Mouse (Mus musculus) liver, embryonic 16.5 days (tissue): Measurements from ENCODE around the gene Msrb1. TPM values are rescaled to one million over a fixed set of nuclear protein-coding genes. Genes with fewer than 3 reads are reported as not detected.

Experiments
- ATAC-seq: fragments of 200-750 bp; cut with Nextera tagmentation; 2 replicates; pipeline ENCODE4 v1.8.0; 2017; ENCODE audit warnings: low read depth, mild to moderate bottlenecking, moderate number of reproducible peaks, moderate library complexity
- H3K27ac ChIP-seq: fragments of 300-500 bp; sonication (generic); 2 replicates; pipeline ENCODE4 v1.5.1; 2014; ENCODE audit warnings: mild to moderate bottlenecking, low read length
- H3K27me3 ChIP-seq: fragments of 300-500 bp; sonication (generic); 2 replicates; pipeline ENCODE4 v1.6.1; 2014; ENCODE audit warnings: low read depth, low read length, mixed read lengths; ENCODE audit not compliant: control insufficient read depth, insufficient read depth
- H3K36me3 ChIP-seq: fragments of 300-500 bp; sonication (generic); 2 replicates; pipeline ENCODE4 v1.6.1; 2014; ENCODE audit warnings: mild to moderate bottlenecking; ENCODE audit not compliant: control insufficient read depth, insufficient read depth
- H3K4me1 ChIP-seq: fragments of 300-500 bp; sonication (generic); 2 replicates; pipeline ENCODE4 v1.6.1; 2014; ENCODE audit warnings: low read depth, low read length, mixed read lengths; ENCODE audit not compliant: control insufficient read depth
- H3K4me2 ChIP-seq: fragments of 300-500 bp; sonication (generic); 2 replicates; pipeline ENCODE4 v1.6.1; 2014; ENCODE audit warnings: low read depth, low read length, mixed read lengths
- H3K4me3 ChIP-seq: fragments of 300-500 bp; sonication (generic); 2 replicates; pipeline ENCODE4 v1.5.1; 2014; ENCODE audit warnings: low read depth, mild to moderate bottlenecking, low read length
- H3K9ac ChIP-seq: fragments of 300-500 bp; sonication (generic); 2 replicates; pipeline ENCODE4 v1.6.1; 2014; ENCODE audit warnings: low read depth, low read length
- H3K9me3 ChIP-seq: fragments of 300-500 bp; sonication (generic); replicated peaks from 2 replicates; pipeline ENCODE4 v1.6.1; 2016; ENCODE audit warnings: low read length; ENCODE audit not compliant: control insufficient read depth
- WGBS: fragments of 180-500 bp; shearing (Covaris S2); extraction: QIAGEN DNeasy Blood & Tissue Kit; methylation state at CpG from one replicate; pipeline ENCODE4 v1.1.7; 2014; ENCODE audit not compliant: insufficient replicate concordance; 5-methylcytosine and 5-hydroxymethylcytosine counted together
- polyA plus RNA-seq: library from polyadenylated mRNA; unstranded; fragments of >200 nt; fragmentation: Nextera tagmentation; extraction: Ambion mirVana; gene quantifications from 2 replicates; pipeline ENCODE4 v1.2.1, GENCODE M21; 2015

The Msrb1 gene
- polyA plus RNA-seq, 1 experiment from 2014 or later, result 33.9 TPM

DNA sequence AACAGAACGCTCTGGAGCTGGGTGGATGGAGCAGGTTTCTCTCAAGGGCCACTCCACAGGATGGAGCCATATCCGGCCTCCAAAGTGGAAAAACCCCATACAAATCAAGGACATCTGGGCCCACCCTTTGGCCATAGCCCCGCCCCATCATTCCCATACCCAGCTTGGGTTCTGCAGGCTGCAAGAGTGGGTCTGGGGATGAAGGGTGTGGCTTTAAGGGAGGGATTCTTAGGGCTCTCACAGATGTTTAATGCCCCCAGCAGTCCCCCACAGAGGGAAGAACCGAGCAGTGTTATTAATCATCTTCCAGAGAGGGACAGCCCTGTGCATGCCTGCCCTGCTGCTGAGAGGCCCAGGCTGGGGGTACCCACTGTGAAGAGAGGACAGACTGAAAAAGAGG is 10.5 kb downstream of the Msrb1 start:
- Histone ChIP-seq H3K36me3 (no peaks in the 10 kb centered on the region), H3K27ac (no peak overlapping the region), H3K4me2 (no peak overlapping the region), H3K4me3 (no peak overlapping the region), H3K9ac (no peak overlapping the region), H3K4me1 (no peaks in the 10 kb centered on the region; the same call in 1 of the 2 replicates), H3K27me3 (peaks cover 25% of the 10 kb centered on the region), H3K9me3 (no peaks in the 10 kb centered on the region)
- no peak for ATAC-seq
- 37% methylated on average over 4 of the region's 4 CpGs for WGBS

DNA sequence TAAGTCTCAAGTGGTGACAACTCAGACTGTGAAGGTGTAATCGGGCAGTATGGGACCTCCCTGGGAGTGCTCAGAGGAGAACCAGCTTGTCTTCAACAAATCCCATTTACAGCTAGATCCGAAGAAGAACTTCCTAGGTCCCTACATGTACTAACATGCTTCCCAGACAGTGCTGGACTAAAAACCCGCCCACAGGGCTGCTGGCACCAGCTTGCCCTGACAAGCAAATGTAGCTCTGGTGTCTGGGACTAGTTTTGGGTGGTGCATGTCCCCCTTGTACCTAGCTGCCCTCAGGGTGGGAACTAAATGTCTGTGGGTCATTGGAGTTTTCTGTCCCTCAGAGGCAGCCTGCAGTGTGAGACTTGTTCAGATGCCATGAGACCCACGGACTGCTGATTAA is 15.1 kb downstream of the Msrb1 start:
- H3K36me3 ChIP-seq, result no peaks in the 10 kb centered on the region
- no peak overlapping the region for H3K27ac ChIP-seq
- H3K4me1 ChIP-seq, result peaks cover 11% of the 10 kb centered on the region
- WGBS, result 17% methylated on average over 4 of the region's 4 CpGs
- H3K4me2 ChIP-seq, result no peak overlapping the region
- no peak overlapping the region for H3K9ac ChIP-seq
- peaks cover 63% of the 10 kb centered on the region for H3K27me3 ChIP-seq
- no peak for ATAC-seq
- no peaks in the 10 kb centered on the region for H3K9me3 ChIP-seq
- H3K4me3 ChIP-seq, result no peak overlapping the region

DNA sequence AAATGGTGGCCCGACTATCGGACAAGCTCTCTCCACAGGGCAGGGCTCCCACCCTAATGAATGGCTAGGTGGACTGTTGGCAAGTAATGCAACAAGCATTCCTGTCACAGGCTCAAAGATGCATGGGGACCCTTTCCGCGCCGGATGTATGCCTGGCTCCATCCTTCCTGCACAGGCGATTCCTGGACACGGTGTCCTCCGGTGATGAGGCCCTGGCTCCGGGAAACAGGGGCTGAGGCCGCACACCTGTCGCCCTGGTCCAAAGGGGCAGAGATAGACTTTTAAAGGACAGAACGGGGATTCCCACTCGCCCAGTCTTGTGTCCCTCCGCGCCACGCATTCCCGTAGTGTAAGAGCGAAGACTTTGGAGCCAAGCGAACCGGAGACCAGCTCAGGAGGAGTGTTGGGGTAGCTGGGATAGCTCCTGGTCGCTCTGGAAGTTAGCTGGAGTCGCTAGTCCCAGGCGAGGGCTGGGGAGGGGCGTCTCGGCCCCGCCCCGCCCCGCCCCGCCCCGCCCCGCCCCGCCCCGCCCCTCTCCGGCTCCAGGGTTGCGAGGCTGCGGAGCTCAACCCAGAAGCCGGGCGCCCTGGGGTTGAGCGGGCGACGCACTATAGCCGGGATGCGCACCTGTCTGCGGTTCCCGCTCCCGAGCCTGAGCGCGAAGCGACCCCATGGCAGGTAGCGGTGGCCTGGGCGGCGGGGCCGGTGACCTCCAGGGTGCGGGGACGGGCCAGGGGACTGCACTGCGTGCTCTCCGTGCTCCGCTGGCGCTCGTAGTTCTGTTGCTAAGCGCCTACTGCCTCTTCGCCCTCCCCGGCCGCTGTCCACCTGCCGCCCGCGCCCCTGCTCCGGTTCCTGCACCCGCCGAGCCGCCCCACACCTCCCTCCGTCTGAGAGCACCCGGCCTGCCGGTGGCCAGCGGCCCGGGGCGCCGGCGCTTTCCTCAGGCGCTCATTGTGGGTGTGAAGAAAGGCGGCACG is 16.3 kb downstream of the Msrb1 start, which contains the start of gene Hs3st6:
Hs3st6 (plus strand) TSS at position 574 of the 980 bp plus-strand sequence.
- Histone ChIP-seq H3K9me3 (no peaks in the 10 kb centered on the region), H3K4me2 (peak within 1 kb of the TSS; percentile 70), H3K36me3 (no peaks in the 10 kb centered on the region), H3K27me3 (peaks cover 59% of the 10 kb centered on the region), H3K4me1 (peaks cover 11% of the 10 kb centered on the region), H3K9ac (no peak within 1 kb of the TSS), H3K27ac (no peak within 1 kb of the TSS), H3K4me3 (peak within 1 kb of the TSS; percentile 53)
- 1% methylated on average over 64 of the region's 82 CpGs for WGBS
- ATAC-seq, result peak; percentile 79

DNA sequence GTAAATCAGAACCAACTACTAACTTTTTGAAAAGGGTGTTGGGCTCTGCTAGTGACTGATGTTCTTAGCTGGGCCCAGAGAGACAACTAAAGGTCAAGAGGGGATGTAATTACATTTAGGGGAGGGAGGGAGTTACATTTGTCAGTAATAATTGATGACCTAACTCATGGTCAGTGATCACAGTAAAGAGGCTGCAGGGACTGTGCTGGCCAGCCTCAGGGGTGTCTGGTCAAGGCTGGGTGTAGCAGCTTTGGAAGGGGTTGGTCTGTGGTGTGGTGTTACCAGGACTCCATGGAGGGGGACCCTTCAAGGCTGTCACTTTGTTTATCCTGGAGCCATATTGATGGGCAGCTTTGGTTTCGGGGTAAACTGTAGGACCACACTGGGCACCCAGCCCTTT is 21.0 kb downstream of the Msrb1 start:
- 48% methylated on average over 1 of the region's 1 CpGs for WGBS

DNA sequence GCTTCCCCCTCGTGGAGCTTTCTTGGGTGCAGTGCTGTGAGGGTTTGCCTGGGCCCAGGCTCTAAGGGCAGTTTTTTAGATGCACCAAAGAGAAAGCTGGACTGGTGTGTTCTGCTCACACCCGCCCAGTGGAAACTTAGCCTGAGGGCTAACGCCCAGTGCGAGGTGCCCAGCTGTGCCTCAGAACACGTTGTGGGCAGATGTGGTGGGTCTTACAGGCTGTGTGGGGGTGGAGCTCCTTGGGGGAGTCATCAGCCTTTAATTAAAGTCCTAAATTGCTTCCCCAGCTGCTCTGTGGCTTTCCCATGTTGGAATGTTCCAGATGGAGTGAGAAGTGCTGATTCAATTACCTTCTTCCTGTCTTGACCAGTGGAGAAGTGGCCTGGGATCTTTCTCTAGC is 24.7 kb downstream of the Msrb1 start:
- Histone ChIP-seq H3K4me2 (no peak overlapping the region), H3K9me3 (no peaks in the 10 kb centered on the region), H3K27ac (no peak overlapping the region), H3K9ac (no peak overlapping the region), H3K4me1 (no peaks in the 10 kb centered on the region), H3K27me3 (peaks cover 9% of the 10 kb centered on the region), H3K4me3 (no peak overlapping the region), H3K36me3 (no peaks in the 10 kb centered on the region)
- ATAC-seq, result no peak
- 38% methylated on average over 5 of the region's 5 CpGs for WGBS

More for the DNA sequence above, 21.0 kb downstream of the Msrb1 start:
- H3K4me2 ChIP-seq, result no peak overlapping the region
- H3K9me3 ChIP-seq, result no peaks in the 10 kb centered on the region
- no peak for ATAC-seq
- H3K27me3 ChIP-seq, result peaks cover 34% of the 10 kb centered on the region
- H3K9ac ChIP-seq, result no peak overlapping the region
- H3K36me3 ChIP-seq, result no peaks in the 10 kb centered on the region
- H3K4me3 ChIP-seq, result no peak overlapping the region
- peaks cover 8% of the 10 kb centered on the region for H3K4me1 ChIP-seq
- H3K27ac ChIP-seq, result no peak overlapping the region

DNA sequence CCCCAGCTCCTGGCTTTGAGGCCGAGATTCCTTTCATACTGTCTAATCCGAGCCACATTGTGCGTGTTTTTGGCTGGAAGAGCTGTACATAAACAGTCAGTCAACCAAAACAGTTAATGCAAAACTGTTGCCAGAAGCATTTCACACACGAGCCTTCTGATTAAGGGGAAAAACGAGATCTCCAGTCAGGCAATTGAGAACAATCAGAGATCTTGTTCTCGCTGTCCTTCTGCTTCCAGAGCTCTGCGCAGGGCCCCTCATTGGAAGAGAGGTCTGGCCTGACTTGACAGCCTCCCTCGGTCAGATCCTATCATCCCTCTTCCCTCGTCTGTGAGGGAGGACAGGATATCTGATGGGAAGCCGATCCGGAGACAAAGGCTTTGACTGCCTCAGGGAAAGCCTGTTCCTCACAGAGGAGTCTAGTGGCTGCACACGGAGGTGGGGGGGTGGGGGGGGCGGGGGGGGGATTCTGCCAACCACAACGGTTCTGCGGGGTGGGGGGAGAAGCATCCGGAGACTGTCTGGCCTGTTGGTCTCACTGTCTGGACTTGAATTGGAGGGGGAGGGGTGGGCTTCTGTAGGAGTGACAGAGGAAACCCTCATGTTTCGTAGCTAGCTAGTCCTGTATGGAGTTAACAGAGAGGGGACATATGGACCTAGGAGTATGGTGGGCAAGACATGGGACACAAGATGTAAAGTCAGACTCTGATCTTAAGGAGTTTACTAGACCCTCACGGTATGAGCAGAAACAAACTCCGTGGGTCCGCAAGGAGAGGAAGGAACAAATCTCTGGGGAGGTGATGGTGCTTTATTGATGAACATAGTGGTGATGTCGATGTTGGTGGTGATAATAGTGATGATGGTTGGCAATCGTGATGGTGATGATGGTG is 28.8 kb downstream of the Msrb1 start:
- H3K9ac ChIP-seq, result no peak overlapping the region
- no peak overlapping the region for H3K4me2 ChIP-seq
- no peaks in the 10 kb centered on the region for H3K36me3 ChIP-seq
- no peak overlapping the region for H3K4me3 ChIP-seq
- no peak for ATAC-seq
- peaks cover 14% of the 10 kb centered on the region; the same call in 1 of the 2 replicates for H3K27me3 ChIP-seq
- H3K27ac ChIP-seq, result no peak overlapping the region
- H3K9me3 ChIP-seq, result no peaks in the 10 kb centered on the region
- H3K4me1 ChIP-seq, result peaks cover 2% of the 10 kb centered on the region; the same call in 1 of the 2 replicates
- WGBS, result 37% methylated on average over 21 of the region's 22 CpGs

DNA sequence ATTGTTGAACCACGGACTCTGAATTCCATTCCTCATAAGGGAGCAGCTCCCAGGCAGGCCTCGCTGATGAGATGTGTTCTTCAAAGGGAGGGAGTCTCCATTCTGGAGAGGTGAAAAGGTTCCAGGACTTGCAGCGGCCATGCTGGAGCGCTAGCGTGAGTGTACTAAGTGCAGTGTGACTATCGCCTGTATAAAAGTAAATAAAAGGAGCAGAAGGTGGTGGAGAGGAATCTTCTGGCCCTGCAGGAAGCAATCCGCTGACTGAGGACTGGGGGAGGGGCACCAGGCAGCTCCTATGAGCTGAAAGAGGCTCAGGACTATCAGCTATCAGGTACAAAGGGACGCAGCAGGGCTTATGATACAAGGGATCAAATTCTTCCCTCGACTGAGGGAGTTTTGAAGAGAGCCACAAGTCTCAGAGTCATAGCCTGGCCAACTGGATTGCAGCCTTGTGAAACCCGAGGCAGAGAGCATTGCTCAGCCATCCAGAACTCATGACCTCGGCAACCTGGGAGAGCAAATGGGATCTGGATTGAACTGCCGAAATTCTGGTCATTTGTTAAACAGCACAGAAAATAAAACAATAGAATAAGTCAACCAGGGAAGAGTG is 29.9 kb downstream of the Msrb1 start:
- no peaks in the 10 kb centered on the region for H3K36me3 ChIP-seq
- no peak overlapping the region for H3K27ac ChIP-seq
- no peak overlapping the region for H3K4me2 ChIP-seq
- no peak overlapping the region for H3K9ac ChIP-seq
- H3K4me3 ChIP-seq, result no peak overlapping the region
- peaks cover 14% of the 10 kb centered on the region; the same call in 1 of the 2 replicates for H3K27me3 ChIP-seq
- no peak for ATAC-seq
- peaks cover 2% of the 10 kb centered on the region; the same call in 1 of the 2 replicates for H3K4me1 ChIP-seq
- 30% methylated on average over 12 of the region's 12 CpGs for WGBS
- H3K9me3 ChIP-seq, result no peaks in the 10 kb centered on the region

DNA sequence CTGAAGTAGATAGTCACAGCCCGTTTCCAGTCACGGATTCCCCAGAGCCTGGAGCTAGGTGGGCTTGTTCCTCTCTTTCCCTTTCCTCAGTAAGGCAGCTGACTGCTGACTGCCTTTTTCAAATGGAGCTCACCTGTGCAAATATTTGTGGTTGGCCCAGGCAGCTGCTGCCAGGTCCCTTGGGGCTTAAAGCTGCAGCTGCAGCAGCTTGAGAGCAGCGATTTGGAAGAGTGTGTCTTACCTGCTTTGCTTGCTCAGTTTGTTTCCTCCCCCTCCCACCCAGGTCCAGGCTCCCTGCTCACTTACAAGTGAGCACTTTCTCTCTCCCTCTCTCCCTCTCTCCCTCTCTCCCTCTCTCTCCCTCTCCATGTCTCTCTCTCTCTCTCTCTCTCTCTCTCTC is 32.7 kb downstream of the Msrb1 start:
- H3K4me1 ChIP-seq, result peaks cover 2% of the 10 kb centered on the region; the same call in 1 of the 2 replicates
- H3K36me3 ChIP-seq, result no peaks in the 10 kb centered on the region
- peaks cover 14% of the 10 kb centered on the region; the same call in 1 of the 2 replicates for H3K27me3 ChIP-seq
- 25% methylated on average over 3 of the region's 3 CpGs for WGBS
- H3K27ac ChIP-seq, result no peak overlapping the region
- H3K9ac ChIP-seq, result no peak overlapping the region
- H3K4me2 ChIP-seq, result no peak overlapping the region
- H3K4me3 ChIP-seq, result no peak overlapping the region
- ATAC-seq, result no peak
- no peaks in the 10 kb centered on the region for H3K9me3 ChIP-seq
